Mouse (Mus musculus) bone marrow macrophage, adult 2 months (primary cell): ENCODE measurements at regions not wholly inside any gene's neighbourhood (a gene's known extent, or its start where the extent isn't known, plus 50 kb on each side); places are given as distances from the start of the nearest gene placed in this dataset.

Source experiments
- H3K27ac ChIP-seq: 2 replicates; pipeline ENCODE4 v1.5.1; 2012; ENCODE audit warnings: low read depth, low read length; ENCODE audit not compliant: insufficient read depth
- H3K4me1 ChIP-seq: 2 replicates; pipeline ENCODE4 v1.6.1; 2012; ENCODE audit warnings: low read length; ENCODE audit not compliant: control insufficient read depth, insufficient read depth
- H3K4me3 ChIP-seq: 2 replicates; pipeline ENCODE4 v1.5.1; 2012; ENCODE audit warnings: mild to moderate bottlenecking, low read length, moderate library complexity; ENCODE audit not compliant: insufficient read depth
- CTCF ChIP-seq: IDR thresholded peaks from 2 replicates; pipeline ENCODE4 v1.5.1; 2012; ENCODE audit warnings: low read depth, mild to moderate bottlenecking, low read length, moderate library complexity
- POLR2A ChIP-seq: IDR thresholded peaks from 2 replicates; pipeline ENCODE4 v1.6.1; 2012; ENCODE audit warnings: mild to moderate bottlenecking, low read depth, low read length, borderline replicate concordance

DNA sequence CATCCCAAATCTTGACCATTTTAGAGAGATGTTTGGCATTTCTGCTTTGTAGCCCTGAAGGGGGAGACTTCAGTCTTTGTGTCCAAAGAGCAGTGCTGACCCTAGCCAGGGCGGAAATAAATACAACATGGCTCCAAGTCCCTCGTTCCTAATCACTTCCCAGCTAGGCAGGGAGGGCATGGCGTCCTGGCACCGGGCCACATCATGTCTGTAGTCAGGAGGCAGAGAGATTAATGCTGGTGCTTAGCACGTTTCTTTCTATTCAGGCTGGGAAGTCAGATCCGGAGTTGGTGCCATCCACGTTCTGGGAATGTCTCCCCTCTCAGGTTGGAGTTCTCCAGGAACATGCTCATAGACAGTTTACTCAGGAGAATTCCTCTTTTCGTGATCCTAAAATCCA is 206.3 kb upstream of the Zfp64 start:
- H3K27ac ChIP-seq: no peak overlapping the region
- TF ChIP-seq CTCF: no peak
- TF ChIP-seq POLR2A: no peak
- H3K4me3 ChIP-seq: no peak overlapping the region
- no peaks in the 10 kb centered on the region for H3K4me1 ChIP-seq

DNA sequence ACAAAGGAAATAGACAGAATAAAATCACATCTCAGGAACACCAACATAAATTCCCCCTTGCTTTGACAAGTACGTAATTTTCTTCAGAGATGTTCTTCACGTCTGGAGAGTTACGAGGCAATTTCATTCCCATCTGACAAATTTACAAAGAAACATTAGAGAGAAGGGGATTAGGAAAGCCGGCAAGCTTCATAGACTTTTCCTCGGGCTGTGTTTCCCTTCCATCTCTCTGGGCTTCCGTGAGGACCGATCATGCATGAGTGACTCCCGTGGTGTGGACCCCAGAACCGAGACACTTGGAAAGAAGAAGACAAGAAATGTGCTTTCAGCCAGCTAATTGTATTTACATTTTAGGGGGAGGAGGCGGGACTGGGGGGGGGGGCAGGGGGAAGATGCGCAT is 203.4 kb upstream of the Zfp64 start:
- H3K4me1 ChIP-seq: no peaks in the 10 kb centered on the region
- TF ChIP-seq POLR2A: no peak
- no peak for TF ChIP-seq CTCF
- H3K4me3 ChIP-seq: no peak overlapping the region
- H3K27ac ChIP-seq: no peak overlapping the region

DNA sequence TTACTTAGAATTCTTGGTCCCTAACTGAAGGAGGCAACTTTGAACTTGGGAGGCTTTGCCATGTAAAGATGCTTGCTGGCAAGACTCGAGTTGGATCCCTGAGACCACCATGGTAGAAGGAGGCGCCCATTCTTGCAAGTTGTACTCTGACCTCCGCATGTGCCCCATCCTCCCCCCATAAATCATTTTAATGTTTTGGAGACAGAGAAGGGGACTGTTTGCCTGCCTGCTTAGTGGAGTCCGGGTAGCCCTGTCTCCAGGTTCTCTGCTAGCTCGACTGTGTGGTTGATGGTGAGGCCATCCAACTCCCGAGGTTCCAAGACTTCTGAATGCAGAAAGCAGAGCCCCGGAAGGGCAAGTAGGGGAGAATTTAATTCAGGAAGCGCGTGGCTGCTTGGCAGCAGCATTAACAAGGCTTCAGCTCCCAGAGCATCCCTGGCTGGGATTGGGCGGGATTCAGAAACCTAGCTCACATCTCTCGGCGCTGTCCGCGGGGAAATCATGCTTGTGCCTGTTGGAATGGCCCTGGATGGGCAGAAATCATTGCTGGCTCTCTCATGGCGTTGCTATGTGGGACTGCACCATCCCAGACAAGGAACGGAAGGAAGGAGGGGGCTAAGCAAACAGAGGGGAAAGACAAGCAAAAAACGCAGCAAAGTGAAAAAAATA is 202.8 kb upstream of the Zfp64 start:
- Histone ChIP-seq H3K4me3 (no peak overlapping the region), H3K4me1 (no peaks in the 10 kb centered on the region), H3K27ac (no peak overlapping the region)
- TF ChIP-seq POLR2A: no peak
- TF ChIP-seq CTCF: no peak

DNA sequence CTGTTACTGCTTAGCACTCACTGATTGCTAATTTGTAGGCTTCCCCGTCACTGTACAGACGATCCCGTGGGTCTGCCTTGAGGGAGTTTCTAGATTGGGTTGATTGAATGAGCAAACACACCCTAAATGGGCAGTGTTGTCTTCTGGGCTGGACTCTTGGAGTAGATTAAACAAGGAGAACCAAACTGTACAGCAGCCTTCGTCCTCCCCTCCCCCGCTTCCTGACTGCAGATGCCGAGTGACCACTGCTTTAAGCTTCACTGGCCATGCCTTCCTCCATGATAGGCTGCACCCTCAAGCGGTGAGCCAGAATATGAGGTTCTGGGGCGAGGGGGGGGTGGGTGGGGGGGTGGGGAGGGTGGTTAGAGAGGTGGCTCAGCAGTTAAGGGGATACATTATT is 201.5 kb upstream of the Zfp64 start:
- TF ChIP-seq CTCF (no peak), POLR2A (no peak)
- Histone ChIP-seq H3K27ac (no peak overlapping the region), H3K4me3 (no peak overlapping the region), H3K4me1 (no peaks in the 10 kb centered on the region)

DNA sequence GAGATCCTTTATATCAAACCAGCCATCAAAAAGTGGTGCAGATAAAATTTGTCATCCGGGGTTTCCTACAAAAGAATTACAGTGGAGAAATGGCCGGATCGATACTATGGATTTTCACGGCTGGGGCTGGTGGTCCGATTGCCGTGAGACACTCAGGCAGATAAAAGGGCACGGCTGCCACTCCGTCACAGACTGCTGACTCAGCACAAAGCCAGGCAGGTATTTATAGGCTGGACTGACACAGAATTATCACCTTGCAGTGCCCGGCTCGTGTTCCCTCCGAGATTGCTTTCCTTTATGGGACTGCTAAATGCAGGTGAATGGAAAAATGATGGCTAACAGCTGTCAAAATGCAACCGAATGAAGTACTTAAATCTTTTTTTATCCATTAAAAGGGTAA is 199.5 kb upstream of the Zfp64 start:
- Histone ChIP-seq H3K27ac (no peak overlapping the region), H3K4me1 (no peaks in the 10 kb centered on the region), H3K4me3 (no peak overlapping the region)
- TF ChIP-seq POLR2A (no peak), CTCF (no peak)

DNA sequence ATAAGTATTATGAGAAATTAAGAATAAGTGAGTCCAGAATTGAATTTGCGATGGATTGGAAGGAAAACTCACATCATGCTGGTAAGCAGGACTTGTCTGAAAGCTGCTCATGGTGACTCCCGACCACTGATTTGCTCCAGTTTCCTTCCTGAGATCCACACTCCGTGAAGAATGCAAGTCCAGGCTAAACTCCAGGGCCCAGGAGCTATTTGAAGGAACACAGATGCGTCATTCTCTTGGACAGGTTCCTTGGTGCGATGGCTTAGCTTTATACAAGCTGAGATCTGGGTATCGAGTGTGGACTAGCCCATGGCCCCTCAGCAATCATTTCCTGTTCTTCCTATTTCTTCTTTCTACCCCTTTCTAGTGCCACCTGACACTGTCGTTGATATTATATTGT is 192.3 kb upstream of the Zfp64 start:
- TF ChIP-seq POLR2A (no peak), CTCF (no peak)
- Histone ChIP-seq H3K4me3 (no peak overlapping the region), H3K27ac (no peak overlapping the region), H3K4me1 (no peaks in the 10 kb centered on the region)

DNA sequence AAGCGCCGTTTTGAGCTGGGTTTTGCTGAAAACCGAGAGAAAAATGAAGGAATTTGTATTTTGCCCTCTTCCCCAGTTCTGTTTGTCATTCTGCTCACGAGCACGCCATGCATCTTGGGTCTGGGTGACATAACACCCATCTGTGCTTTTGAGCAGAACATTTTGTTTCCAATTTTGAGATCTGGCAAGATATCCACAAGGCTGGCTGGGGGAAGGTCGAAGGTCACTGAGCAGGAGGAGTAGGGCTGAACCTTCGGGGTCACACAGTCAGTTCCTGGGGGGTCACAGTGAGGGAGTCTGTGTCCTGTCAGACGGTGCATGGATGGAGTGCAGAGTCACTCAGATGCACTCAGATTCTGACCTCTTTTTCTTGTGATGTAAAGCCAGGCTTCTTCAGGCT is 186.8 kb upstream of the Zfp64 start:
- TF ChIP-seq POLR2A (no peak), CTCF (no peak)
- Histone ChIP-seq H3K4me1 (no peaks in the 10 kb centered on the region), H3K27ac (no peak overlapping the region), H3K4me3 (no peak overlapping the region)

DNA sequence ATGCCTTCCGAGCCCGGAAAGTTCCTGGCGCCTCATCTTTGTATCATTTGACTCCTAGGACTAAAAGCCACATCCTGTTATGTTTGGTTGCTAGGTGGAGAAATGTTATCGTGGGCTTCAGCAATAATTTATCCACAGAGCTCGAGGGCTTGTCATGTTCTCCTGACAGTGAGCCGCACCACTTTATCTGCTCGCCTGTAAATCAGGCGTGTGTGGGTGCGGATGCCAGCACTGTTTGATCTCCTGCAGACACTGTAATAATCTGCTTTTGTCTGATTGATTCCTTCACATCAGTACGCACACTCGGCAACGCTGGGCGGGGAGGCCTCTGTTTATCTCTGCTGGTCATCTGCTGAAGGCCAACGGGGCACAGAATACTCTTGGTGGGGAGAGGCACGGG is 178.5 kb upstream of the Zfp64 start:
- H3K4me1 ChIP-seq: no peaks in the 10 kb centered on the region
- no peak for TF ChIP-seq POLR2A
- no peak for TF ChIP-seq CTCF

DNA sequence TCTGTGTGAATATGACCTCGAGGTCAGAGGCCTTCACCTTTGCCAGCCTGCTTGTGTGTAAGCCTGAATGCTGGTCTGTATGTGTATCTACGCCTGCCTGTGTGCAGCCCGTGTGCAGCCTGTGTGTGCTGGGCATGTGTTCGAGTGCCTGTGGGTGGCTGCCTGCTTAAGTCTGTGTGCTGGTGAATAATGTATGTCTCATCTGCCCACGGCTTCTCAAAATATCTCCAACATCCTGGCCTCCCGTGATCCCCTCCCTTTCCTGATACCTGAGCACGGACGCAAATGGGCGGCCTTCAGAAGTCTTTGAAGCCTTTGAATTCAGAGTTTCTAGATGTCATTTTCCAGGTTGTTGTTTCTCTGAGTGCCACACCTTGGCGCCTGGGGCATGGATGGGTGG is 170.1 kb upstream of the Zfp64 start:
- H3K27ac ChIP-seq: no peak overlapping the region
- H3K4me3 ChIP-seq: no peak overlapping the region
- H3K4me1 ChIP-seq: no peaks in the 10 kb centered on the region
- no peak for TF ChIP-seq POLR2A
- no peak for TF ChIP-seq CTCF

More for the DNA sequence above, 178.5 kb upstream of the Zfp64 start:
- Histone ChIP-seq H3K4me3 (no peak overlapping the region), H3K27ac (no peak overlapping the region)

DNA sequence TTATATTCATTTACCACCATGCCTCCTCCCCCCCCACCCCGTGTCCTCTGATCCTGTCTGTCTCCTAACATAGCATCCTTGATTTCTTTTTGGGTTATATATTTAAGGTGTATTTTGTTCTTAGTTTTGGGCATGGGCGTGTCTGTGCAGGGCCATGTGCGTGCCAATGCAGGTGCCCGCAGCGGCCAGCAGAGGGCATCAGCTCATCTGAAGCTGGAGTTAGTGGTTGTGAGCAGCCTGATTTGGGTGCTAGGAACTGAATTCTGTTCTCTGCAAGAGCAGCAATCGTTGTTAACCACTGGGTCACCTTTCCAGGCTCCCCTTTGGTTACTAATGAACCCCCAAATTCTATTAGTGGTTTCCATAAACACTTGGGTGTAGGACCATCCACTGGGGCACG is 167.5 kb upstream of the Zfp64 start:
- no peak overlapping the region for H3K4me3 ChIP-seq
- TF ChIP-seq POLR2A: no peak
- TF ChIP-seq CTCF: no peak
- no peak overlapping the region for H3K27ac ChIP-seq

DNA sequence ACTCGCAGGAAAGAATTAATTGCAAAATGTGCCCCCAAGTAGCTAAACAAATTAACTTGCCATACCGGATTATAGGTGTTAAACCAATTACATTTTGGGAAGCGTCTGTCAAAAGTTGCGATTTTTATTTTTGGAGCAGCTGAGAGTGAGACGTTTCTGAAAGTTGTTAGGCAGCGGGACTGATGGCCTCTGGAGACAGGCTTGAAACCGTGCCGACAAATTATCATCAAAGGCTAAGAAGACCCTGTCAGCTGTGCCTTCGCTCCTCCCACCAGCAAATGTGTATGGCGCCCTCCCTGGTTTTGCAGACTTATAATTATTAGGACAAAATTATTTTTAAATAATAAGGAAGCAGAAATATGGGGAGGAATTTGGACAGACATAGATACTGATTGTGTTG is 161.5 kb upstream of the Zfp64 start:
- TF ChIP-seq POLR2A (no peak), CTCF (no peak)
- H3K4me3 ChIP-seq: no peak overlapping the region
- no peak overlapping the region for H3K27ac ChIP-seq
- H3K4me1 ChIP-seq: no peaks in the 10 kb centered on the region

More for the DNA sequence above, 167.5 kb upstream of the Zfp64 start:
- H3K4me1 ChIP-seq: no peaks in the 10 kb centered on the region
